Mouse (Mus musculus): Measurements from ENCODE around the gene Morc2b.
A peak's percentile ranks its signal among the peaks of the same experiment; 100 is the strongest.
"Not testable (repeated sequence)": the region's sequence is repeated elsewhere in the genome, so short reads cannot be mapped to it uniquely, and the experiment has no call there.

The Morc2b gene

DNA sequence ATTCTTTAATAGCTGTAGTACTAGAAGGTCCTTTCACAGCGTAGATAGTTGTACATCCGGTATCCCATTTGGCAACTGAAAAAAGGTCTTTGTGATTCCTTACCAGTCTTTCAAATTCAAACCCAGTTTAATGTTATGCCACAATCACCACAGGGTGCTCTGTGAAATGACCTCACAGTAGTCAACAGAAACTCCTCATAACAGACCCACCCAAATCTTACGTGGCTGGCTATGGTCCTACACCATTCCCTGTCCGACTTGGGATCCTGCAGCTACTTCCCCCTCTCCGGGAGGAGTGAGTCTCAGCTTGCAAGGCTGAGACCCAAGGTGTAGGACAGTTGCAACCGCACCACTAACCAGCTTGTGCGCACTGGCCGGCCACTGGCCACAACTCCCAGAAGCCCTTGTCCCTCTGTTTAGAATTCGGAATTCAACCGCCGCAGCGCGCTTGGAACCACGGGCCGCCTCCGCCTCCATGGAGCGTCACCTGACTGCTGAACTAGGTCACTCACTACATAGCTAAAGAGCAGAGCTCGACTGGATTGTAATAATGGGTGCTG lies at the start of gene Morc2b:
Gene Morc2b (minus strand): TSS at position 423 of the 560 bp plus-strand sequence.
- no peak for DNase-seq (ENCODE audit: low read depth)

DNA sequence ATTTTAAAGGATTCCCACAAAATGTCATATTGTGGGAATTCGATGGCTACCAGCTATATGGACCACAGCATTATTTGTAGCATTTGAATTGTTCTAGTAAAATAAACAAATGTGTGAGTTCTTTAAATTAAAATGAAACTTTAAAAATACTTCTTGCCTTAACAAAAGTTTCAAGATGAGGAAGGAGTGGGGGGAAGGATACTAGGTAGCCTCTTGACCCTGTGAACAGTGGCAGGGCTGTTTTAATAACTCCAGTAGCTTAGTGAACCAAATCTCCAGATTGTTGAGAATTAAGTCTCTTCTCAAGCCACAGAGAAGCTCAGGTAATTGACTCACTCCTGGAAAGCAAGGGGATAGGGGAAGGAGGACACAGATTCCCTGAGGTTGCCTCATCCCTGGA lies 28.7 kb upstream of the Morc2b start, which contains the start of gene Olfr55:
Gene Olfr55 (plus strand): TSS at position 301 of the 400 bp plus-strand sequence.
- not testable (repeated sequence) for DNase-seq (ENCODE audit: low read depth)

GRCm38 (mm10) chr17:33126257-33126656 lies 13.2 kb downstream of the Morc2b start:
- peak; percentile 5 for DNase-seq (ENCODE audit: low read depth)

DNA sequence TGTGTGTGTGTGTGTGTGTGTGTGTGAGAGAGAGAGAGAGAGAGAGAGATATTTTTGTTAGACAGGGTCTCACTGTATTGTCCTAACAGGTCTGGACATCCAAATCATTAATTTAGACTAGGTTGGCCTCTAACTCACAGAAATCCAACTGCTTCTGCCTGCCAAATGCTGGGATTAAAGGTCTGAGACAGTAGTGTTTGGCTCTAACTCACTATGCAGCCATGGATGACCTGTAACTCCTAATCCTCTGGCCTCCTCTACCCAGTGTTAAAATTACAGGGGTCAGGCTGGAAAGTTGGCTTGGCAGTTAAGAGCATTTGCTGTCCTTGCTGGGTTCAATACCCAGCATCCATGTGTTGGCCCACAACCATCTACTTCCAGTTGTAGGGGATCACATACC lies 14.9 kb downstream of the Morc2b start:
- no peak for DNase-seq (ENCODE audit: low read depth)

- peak; percentile 17 for DNase-seq (ENCODE audit: low read depth)
Measured at GRCm38 (mm10) chr17:33097396-33097795, 42.1 kb downstream of the Morc2b start.

GRCm38 (mm10) chr17:33092391-33093193 lies 46.9 kb downstream of the Morc2b start:
- peak; percentile 67 for DNase-seq (ENCODE audit: low read depth)

- DNase-seq (ENCODE audit: low read depth), result no peak
Measured at GRCm38 (mm10) chr17:33091630-33092029, 47.9 kb downstream of the Morc2b start.

DNA sequence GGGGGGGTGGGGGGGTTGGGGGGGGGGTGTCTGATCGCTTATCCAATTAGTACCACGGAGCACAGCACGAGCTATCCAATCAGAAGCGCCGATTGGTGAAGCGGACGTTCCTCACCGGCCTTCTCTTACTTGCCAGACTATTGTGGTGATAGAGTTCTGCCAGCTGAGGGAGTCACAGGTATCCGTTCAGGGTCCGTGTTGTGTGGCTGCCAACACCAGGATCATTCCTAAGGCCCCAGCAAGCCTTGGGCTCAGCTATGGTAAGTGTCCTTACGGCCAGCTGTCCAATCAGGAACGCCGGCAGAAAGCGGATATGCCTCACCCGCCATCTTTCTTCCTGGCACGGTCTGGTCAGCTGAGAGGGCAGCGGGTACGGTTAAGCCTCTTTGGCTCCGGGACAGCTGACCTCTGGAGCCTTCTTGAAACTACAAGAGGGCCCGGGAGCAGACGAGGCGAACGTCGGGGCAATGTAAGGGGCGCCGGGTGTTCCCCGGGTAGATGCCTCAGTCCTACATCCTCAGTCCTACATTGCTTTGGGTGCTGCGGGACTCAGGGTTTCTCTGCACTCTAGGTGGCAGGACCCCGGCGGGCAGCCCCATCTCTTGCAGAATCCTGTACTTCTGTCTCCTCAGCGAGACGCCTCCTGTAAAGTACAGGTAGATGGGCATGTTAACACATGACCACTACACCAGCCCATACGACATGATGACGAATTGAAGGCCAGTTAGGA lies 50.1 kb downstream of the Morc2b start, which contains the start of gene Zfp563:
Gene Zfp563 (plus strand): TSS at position 91 of the 730 bp plus-strand sequence.
- DNase-seq (ENCODE audit: low read depth), result peak; percentile 92

DNA sequence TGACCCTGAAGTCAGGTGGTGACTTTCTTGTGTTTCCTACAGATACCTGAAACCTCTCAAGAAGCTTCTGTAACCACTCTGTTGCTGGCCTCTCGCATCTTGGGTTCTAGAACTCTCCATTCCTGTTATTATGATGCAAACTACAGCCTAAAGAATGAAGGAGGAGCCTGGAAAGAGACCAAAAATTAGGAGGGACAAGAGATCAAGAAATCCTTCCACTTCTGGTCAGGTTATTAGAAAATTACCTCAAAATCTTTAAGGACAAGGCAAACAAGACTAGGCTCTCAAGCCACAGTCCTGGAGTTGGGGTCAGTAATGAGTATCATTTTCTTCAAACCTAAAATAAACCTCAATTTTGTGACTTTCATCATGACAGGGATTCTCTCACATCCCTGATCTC lies 71.5 kb downstream of the Morc2b start, which contains the start of gene 4921501E09Rik:
Gene 4921501E09Rik (minus strand): TSS at position 101 of the 400 bp plus-strand sequence.
- DNase-seq (ENCODE audit: low read depth), result no peak

Measured in 416B (cell line).